Mouse (Mus musculus) spleen, adult 18-20 months (tissue): Measurements from ENCODE around the gene Ercc6.

ENCODE experiments used
- DNase-seq, 2 experiments: peaks; one replicate each; pipeline ENCODE4 v3.0.0; 2022; ENCODE audit warnings: mixed read lengths in 2 of 2

Gene Ercc6

DNA sequence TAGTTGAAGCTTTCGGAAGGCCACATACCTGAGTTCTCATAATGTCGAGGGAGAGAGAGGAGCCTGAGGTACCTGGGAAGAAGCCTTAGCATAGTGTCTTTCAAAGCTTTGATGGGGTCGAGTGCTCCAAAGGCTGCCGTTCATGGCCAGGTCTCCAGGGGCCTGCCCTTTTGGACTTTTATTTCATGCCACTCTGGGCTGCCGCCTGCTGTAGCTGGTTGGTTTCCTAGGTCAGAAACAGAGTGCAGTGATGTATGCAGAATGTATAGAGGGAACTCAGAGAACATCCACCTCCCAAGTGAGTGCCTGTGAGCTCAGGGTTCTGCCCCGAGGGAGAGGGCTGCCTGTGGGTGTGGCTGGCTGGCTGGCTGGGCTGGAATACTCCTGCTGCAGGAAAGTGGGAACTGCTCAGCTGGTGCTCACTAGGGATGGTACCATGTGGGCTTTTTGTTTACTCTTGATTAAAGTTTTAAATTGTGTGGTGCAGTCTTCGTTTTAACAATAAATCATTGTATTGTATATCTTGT lies 7.1 kb downstream of the Ercc6 start:
- no peak for DNase-seq

DNA sequence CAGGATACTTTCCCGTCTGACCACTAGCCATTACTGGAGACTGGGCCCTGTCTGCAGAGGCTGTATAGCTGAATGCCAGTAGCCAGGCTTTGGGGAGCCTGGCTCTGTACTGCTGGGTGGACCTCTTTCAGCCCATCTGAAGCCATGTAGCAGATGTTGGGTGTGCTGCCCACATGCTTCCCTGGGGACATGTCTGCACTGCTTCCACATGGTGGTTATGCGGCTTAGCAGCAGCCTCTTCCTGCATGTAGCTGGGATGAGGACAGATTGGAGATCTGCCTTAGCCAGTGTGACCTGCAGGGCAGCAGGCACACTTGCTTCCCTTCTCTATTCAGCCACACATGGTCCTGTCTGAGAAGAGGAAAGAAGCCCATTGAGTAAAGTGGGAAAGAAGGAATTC lies 9.0 kb downstream of the Ercc6 start:
- no peak for DNase-seq

DNA sequence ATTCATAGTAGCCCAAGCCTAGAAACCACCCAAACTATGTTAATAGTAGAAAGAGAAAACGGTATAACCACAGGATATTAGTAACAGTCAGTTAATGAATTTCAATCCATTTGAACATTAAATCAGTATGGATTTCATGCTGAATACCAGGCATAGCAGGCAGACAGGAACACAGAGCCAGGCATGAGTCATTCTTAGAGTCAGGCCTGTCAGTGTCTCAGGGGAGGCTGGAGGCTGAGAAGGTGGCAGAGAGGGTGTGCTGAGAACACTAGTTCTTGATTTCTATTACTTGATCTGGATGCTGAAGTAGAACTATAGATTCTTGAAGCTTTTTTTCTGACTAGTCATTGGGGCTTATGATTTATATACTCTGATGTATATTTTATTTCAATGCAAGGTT lies 10.8 kb downstream of the Ercc6 start:
- no peak for DNase-seq

DNA sequence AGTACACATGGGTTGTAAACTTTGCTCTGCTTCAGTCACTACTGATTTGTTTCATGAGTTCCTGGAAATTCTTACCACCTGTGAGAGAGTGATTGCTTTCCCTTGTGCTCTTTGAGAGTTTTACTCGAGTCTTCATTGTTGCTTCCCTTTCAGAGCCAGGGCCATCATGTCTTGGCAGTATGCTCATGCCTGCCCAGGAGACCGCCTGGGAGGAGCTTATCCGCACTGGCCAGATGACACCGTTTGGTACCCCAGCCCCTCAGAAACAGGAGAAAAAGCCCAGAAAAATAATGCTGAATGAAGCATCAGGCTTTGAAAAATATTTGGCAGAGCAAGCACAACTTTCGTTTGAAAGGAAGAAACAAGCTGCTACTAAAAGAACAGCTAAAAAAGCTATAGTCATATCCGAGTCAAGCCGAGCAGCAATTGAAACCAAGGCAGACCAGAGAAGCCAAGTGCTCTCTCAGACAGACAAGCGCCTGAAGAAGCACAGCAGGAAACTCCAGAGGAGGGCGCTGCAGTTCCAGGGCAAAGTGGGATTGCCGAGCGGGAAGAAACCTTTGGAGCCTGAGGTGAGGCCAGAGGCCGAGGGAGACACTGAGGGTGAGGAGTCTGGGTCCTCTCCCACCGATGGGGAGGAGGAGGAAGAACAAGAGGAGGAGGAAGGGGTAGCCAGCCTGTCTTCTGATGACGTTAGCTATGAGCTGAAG lies 12.8 kb downstream of the Ercc6 start:
- no peak for DNase-seq

DNA sequence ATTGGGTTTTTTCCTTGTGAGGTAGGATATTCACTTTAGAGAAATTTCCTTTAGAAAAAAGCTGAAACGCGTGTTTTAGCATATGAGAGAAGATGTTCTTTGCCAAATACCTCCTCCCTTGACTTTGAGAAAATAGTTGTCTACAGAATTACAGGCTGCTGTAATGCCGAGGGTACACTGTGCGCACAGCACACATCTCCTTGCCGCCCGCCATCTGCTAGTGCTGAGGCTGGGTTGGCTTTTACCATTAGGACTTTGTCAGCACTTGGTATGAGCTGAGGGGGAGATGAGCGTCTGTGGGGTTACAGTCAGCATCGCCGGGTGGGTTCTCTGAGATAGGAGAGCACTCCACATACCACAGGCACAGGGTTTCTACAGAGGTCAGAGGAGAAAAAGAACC lies 13.9 kb downstream of the Ercc6 start:
- no peak for DNase-seq

DNA sequence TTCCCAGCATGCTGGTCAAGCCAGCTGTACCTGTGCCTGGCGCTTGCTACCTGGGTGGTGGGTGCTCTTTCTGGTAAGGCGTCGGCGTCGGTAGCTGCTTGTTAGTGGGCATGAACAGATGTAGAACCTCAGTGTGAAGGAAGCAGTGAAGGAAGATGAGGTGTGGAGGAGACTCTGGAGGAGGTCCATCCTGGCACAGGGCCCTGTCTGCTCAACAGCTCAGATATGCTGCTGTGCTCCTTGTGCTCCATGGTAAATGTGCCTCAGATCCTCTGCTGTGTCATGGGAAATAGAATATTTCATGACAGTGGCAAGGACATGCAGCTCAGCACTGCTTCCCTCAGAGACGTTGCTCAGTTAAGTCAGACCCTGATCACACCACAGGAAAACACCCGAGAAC lies 15.7 kb downstream of the Ercc6 start:
- no peak for DNase-seq

DNA sequence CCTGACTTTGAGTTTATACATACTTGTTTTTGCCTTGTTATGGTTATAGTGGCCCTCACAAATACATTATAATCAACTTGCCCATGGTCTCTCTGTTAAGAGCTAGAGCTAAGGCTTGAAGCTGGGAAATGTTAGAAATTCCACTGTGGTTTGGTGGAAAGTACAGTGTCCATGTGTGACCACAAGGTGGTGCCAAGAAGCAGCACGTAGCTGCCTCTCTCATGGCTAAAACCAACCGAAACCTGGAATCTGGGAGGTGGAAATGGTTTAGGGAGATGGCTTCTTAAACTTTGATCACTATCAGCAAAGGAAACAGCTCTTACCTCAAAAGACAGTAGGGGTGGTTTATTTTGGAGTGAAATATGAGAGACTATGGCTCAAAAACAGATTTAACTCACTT lies 17.6 kb downstream of the Ercc6 start:
- no peak for DNase-seq

DNA sequence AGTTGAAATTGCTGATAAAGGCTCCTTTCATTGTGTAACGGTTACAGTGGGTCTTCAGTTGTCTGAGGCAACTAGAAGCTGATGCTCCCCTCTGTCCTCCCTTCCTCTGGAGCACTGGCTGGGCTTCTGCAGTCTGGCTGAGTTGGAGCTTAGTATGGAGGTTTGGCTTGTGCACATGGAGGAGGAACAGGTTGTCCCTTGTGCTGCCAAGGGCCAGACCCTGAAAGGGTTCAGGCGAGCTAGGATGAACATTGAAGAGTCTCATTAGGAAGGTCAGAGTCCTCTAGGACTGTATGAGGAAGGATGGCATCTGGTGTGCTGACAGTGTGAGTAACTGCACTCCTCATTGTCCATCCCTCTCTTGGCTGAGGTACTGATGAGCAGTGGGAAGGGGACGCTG lies 18.1 kb downstream of the Ercc6 start:
- DNase-seq: no peak

DNA sequence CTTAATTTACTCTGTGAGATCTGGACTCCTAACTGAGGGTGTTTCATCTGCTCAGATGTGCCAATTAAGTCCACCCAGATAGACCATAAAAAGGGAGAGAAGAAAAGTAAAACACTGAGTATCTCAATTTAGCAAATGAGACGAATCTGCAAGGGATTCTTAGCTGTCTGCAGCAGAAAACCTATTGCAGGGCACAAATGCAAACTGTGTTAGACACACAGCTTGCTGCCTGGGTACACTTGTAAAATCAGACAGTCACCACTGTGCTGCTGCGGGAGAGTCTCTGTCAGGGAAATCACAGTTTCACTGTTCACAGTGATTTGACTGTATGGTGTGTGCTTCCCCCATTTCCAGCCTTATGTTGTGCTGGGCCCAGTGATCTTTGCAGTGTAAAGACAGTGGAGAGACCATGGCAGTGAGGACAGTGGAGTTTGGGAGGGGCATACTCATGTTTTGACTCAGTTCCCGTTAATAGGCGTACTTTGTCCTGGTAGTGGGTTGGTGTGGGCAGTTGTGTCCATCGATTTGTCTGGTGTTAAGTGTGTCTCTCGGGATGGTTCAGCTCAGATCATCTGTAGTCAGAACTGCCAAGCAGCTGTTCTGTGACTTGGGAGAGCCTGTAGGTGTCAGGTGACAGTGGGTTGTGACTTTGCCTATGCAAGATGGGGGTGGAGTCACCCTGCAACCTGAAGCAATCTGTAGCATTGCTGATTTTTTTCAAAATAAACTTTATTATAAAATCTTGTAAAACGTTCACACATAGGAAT lies 19.2 kb downstream of the Ercc6 start:
- DNase-seq: no peak

DNA sequence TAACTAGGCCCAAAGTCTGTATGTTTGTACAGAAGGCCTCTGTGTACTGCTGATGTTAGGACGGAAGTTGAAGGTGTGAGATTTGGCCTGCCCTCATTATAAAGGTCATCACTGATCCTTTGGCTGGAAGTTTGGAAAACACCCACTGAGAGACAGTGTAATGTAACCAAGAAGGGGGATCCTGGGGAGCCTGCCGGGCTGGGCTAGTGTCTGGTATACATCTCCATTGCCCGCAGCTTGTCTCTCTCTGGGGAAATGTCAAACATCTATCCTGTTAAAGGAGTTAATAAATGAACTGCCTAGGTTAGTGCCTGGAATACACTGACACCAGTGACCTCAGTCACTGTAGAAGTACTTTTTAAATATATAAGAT lies 19.8 kb downstream of the Ercc6 start:
- no peak for DNase-seq

DNA sequence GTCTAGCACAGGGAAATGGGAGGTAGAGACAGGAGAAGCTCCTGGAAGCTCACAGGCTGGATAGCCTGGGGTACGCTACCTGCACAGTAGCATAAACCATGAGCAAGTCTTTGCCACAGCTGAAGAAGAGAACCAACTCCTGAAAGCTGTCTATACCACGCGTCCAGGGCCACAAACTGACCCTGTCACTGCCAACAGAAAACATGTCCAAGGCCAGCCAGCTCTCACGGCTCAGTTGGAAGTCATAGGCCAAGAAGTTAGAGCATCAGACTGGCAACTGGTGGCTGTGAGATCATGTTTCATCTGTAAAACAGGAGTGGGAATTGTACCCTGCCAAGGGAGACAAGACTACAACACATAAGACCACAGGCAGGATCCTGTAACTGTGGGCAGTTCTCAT lies 20.3 kb downstream of the Ercc6 start:
- no peak for DNase-seq

DNA sequence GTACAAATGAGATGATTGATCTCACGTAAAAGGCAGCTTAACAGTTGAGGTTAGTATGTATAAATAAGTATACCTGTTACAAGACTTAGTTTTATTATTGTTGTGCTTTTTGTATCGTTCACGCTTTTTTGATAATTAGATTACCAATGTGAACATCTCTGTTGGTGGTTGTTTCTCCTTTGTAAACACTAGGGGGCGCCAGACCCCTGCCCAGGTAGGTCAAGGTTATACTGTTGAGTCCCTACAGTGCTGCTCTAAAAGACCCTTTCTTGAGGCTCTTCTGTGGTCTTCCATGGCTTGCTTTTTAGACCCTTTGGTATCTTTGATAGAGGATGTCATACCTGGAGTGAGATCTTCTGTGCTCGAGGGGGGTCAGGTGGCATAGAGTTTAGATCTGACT lies 20.8 kb downstream of the Ercc6 start:
- no peak for DNase-seq

DNA sequence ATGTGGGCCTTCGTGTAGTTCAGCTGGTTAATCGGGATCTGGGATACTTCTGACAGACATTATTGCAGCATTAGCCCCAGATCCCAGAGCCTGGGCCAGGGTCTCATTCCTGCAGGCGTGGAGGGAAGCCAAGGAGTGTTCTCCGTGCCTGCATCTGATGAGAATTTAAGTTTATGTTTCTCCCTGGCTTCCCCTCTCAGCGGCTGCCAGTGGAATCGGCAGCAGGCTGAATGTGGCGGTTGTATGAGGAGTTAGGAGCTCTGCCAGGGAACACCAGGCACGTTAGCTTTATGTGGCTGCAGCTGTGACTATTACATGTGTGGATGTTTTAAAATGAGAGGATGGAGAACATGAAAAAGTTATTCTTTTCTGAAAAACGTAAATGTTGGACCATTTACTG lies 23.4 kb downstream of the Ercc6 start:
- no peak for DNase-seq

DNA sequence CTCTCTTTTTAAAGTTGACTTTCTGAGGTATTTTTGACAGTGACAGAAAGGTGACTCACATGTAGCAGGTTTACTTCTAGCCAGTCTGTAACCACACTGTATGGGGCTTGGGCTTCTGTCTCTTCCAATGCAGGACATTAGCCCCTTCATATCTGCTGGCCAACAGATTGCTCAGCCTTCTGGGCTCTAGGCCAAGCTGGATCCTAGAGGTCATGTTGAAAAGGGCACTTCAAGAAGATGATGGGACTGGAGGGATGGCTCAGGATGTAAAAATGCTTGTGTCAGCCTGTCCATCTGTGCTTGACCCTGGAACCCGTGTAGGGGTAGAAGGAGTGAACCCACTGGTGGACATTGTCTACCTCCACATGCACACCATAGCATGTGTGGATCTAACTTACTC lies 24.8 kb downstream of the Ercc6 start:
- no peak for DNase-seq

DNA sequence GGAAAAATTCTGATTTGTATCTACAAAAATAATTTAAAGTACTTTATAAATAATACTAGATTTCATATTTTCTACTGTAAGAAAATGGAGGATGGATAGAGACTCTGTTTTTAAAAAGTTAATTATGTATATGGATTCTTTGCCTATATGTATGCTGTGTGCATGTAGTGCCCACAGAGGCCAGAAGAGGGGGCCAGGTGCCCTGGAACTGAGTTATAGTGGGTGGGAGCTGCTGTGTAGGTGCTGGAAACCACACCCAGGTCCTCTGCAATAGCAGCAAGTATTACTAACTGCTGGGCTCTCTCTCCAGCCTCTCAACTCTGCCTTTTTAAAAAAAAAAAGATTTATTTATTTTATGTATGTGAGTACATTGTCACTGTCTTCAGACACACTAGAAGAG lies 29.8 kb downstream of the Ercc6 start:
- no peak for DNase-seq

DNA sequence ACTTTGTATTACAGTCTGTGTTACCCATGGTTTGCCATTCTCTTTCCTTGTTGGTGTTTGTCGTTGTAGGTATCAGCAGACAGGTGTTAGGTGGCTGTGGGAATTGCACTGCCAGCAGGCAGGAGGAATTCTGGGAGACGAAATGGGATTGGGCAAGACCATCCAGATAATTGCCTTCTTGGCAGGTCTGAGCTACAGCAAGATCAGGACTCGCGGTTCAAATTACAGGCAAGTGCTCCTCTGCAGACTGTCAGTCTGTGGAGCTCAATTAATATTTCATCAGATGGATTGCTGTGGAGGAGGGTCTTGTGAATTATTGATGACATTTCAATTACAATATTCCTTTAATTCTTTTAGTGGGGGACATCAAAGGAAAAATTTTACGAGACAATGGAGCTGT lies 33.4 kb downstream of the Ercc6 start:
- no peak for DNase-seq

DNA sequence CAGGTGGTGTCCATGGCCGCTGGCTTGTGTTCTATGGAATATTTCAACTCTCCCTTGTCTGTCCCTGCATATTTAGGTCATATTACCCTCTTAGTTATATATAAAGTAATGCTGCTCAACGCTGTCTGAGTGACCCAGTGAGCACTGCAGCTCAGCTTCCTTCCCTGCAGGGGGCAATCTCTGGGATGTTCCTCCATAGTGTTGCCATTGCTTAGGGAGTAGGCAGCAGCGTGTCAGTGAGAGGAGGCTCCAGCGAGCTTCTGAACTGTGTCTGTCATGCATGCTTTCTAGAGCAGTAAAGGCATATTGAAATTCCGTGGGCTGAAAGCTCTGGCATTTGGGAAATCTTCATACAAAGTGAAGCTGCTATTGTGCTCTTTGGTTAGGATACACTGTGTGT lies 38.5 kb downstream of the Ercc6 start:
- DNase-seq: no peak

DNA sequence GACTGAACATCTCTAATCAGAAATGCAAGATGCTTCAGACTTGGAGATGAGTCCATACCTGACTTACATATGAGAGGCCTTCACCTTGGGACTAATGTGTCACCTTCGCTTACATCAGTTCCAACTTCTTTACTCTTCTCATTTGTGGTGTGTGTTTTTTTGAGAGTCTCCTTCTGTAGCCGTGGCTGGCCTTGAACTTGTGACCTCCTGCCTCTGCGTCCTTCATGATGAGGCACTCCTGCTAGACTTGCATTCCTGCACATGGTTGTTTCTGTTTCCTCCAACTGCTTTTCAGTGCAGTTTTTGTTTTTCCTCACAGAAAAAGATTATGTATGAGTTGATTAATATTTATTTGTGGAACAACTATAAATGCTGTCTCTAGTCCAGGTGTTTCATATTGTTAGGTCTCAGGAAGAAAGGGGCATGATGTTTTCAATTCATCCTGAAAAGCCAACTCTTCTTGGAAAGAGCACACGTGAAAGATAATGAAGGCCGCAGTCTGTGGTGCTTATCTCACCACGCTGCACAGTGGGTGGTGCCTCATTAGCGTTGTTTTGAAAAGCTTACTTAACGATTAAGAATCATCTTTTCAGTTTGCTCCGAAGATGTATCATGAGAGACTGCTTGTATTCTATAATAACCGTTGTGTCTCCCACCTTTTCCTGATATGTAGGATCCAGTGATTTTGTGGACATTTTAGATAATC lies 40.0 kb downstream of the Ercc6 start:
- DNase-seq: no peak

DNA sequence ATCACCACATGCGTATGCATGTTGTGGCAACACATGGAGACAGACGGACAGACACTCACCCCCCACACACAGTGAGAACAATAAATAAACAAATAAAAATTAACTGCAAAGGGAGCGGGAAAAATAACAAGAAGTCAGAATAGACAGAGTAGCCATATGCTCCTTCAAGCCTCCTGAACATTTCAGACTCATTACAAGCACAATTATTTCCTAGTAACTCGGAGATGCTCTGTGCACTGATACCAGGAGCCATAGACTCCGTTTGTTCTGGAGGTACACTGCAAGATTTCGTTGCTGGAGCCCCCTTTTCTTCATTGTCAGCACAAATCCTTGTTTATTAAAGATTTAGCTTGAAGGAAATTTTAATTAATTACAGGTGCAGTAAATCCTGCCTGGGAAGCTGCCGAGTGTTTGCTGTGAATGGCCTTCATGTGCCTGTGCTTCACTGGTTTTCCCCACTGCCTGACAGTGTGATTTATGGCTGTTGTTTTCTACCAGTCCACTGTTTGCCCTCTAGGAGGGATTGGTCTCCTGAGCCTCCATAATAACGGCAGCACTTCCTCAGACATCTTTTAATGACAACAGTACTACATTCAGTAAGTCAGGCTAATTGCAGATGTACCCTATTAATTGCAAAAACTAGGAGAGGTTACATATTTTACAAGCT lies 41.7 kb downstream of the Ercc6 start:
- DNase-seq: no peak

DNA sequence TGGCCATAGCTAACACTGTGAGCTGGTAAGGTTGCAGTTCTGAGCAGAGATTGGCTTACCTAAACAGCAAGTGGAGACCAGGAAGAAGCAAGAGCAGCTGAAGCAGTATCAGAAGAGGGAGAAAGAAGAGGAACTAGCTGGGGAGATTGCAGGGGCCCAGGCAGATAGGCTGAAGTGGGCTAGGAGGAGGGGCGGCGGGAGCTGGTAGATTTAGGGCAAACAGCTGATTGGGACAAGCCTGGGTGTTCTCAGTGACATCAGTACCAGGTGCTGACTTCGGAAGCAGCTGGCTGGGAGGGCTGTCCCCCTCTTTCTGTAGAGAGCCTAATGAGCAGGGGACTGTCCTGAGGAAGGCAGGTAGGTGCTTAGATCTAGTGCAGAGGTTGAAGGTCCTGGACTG lies 48.1 kb downstream of the Ercc6 start:
- DNase-seq: no peak

DNA sequence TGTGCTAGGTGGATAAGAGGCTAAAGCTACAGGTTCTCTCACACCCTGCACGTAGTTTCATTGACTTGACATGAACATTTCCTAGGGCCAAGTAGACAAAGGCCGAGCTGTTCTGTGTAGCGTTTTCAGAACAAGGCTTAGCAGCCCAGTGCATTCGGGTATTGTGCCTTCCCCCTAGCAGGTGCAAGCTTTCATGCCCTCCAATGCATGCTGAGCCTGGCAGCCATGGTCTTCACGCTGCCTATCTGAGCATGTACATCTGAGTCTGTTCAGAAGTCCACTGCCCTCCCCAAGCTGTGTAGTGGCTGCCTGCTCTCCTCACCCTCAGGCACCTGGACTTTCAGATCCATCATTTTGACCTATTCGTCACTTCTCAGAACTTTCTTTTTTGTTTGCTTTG lies 50.3 kb downstream of the Ercc6 start:
- DNase-seq: no peak

DNA sequence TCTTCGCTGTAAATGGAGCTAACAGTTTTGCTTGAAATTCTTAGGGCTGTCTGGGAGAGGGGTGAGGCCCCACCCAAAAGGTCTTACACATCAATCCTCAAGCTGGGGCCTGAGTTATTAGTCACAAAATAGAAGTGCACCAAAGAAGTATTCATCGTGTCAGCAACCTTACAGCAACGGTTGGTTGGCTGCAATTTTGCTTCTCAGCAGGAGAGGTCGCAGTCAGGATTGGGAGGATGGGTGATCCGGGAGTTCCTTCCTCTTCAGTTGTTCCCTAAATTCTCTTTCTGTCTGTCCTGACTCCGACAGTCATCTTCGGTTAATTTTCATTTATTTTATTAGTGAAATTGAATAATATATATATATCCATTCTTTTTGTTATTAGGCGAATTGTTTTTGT lies 59.2 kb downstream of the Ercc6 start:
- no peak for DNase-seq

DNA sequence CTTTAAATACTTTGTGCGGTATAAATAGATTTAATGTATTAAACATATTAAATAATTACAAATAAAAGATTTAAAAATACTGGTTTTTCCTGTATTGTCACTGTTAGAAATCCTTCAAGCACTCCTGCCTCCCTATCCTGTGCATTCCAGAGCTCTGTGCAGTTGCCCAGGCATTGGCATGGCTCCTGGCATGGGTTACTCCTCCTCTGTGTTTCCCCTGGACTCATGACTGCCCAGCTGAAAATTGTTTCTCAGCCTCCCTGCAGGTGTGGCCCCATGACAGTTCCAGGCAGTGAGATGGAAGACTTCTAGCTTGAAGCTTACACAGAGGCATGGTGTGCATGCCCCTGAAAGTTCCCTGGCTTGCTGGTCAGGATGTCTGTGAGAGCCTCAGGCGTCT lies 65.1 kb downstream of the Ercc6 start:
- DNase-seq: no peak
